14 mouse cellular contexts compared by ENCODE assay signal in genomic region chr17:63356202-63356601, GRCm38 (mm10).
"Had no signal": no experiment of that assay in that cellular context is flagged by ENCODE, and none has a peak within 500 bp of the region (broad histone marks: within the 10 kb centered on the region; RNA-seq: fewer than 3 reads in every experiment).

No protein-coding gene starts in this region.

- H3K4me3 ChIP-seq: kidney, embryonic 15.5 days; left cerebral cortex, adult 2 months; limb, embryonic 15.5 days; liver, embryonic 12.5 days; midbrain, embryonic 12.5 days; neural tube, embryonic 12.5 days had no signal

- H3K4me2 ChIP-seq: kidney, embryonic 15.5 days; limb, embryonic 15.5 days; liver, embryonic 12.5 days; lung, embryonic 14.5 days; midbrain, embryonic 12.5 days; neural tube, embryonic 12.5 days had no signal

- DNase-seq: kidney, postnatal 14 days; lung, embryonic 14.5 days; lung, postnatal 10 days; lung, postnatal 4 days; right cerebral cortex, postnatal 4 days; spleen, adult 18-20 months; thymus, postnatal 4 days had no signal

- H3K36me3 ChIP-seq: limb, embryonic 15.5 days; liver, embryonic 12.5 days; neural tube, embryonic 12.5 days had no signal

- ATAC-seq: liver, embryonic 12.5 days; midbrain, embryonic 16.5 days had no signal

- H3K4me1 ChIP-seq: kidney, embryonic 15.5 days; limb, embryonic 15.5 days; liver, embryonic 12.5 days; midbrain, embryonic 12.5 days; neural tube, embryonic 12.5 days had no signal

- H3K9me3 ChIP-seq: kidney, embryonic 15.5 days; limb, embryonic 15.5 days; liver, embryonic 12.5 days; midbrain, embryonic 12.5 days; neural tube, embryonic 12.5 days had no signal

- H3K27me3 ChIP-seq: kidney, embryonic 15.5 days; limb, embryonic 15.5 days; liver, embryonic 12.5 days; midbrain, embryonic 12.5 days; neural tube, embryonic 12.5 days had no signal

- H3K27ac ChIP-seq: kidney, embryonic 15.5 days; left cerebral cortex, adult 2 months; limb, embryonic 15.5 days; liver, embryonic 12.5 days; midbrain, embryonic 12.5 days; neural tube, embryonic 12.5 days had no signal

- H3K9ac ChIP-seq: kidney, embryonic 15.5 days; limb, embryonic 15.5 days; liver, embryonic 12.5 days; lung, embryonic 14.5 days; midbrain, embryonic 12.5 days; neural tube, embryonic 12.5 days had no signal
